Mouse (Mus musculus) heart, postnatal 0 days (tissue): ENCODE measurements around the gene Atp1a1.

ENCODE experiments used
- CTCF ChIP-seq: IDR thresholded peaks from 2 replicates; pipeline ENCODE4 v1.5.1; 2016; ENCODE audit warnings: antibody characterized with exemption, control low read depth, low read depth
- EP300 ChIP-seq: IDR thresholded peaks from 2 replicates; pipeline ENCODE4 v1.6.1; 2016; ENCODE audit warnings: antibody characterized with exemption, low read depth

- TF ChIP-seq EP300 (no peak), CTCF (no peak)
Measured at GRCm38 (mm10) chr3:101590380-101590779, 14.1 kb downstream of the Atp1a1 start.
